Mouse (Mus musculus): Measurements from ENCODE around the gene Nop2. TPM values are rescaled to one million over a fixed set of nuclear protein-coding genes. Genes with fewer than 3 reads are reported as not detected.

The Nop2 gene
- total RNA-seq, 2 experiments from 2014 or later, result 8.5 to 22.6 TPM

DNA sequence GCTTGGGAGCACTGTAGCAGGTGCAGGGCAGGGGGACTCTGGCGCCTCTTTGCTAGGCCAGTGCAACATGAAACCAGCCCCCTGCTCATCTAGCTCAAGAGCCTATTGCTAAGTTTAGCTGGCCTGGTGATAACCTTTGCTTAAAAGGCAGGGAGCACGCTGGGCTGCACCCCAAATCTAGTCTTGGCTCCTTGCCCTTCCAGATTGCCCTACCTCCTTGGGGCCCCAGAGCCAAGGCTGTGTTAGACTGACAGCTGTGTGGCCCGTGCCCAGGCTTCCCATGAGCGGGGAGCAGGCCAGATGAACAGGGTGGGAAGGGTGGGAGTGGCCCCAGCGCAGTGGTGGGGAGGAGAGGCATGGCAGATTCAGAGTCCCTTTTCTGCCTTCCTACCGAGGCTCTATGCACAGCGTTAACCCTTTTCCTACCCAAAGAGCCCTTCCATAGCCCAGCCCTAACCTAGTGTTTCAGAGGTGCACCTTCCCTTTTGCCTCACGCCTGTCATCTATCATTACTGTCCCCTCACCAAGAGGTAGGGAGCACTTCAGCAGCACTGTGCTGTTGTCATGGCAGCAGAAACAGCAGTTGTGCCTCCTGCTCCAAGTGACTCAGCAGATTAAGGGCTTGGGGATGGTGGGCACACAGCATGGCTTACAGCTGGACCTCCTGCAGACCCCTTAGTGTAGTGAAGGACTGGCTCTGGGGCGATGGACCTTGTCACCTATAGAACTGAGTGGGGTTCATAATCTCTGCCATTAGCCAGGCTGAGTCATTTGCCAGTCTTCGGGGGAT, 35.3 kb downstream of the Nop2 start:
- no peak for ATAC-seq (ENCODE audit: poor library complexity, severe bottlenecking)

DNA sequence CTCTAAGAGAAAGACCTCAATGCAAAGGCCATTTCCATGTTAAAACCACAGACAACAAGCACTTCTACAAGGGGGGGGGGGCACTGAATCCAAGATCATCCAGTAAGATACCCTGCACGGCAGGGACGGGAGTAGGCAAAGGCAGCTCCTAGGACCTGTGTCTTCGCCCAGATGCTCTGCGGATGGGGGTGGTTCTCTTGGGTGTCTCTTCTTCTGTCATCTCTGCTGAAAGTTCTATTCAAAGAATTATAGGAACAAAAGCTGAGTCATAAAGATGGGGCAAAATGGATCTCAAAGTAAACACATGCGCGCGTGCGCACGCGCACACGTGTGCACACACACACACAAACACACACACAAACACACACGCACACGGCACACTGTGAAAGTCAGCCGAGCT, 36.4 kb downstream of the Nop2 start:
- ATAC-seq (ENCODE audit: poor library complexity, severe bottlenecking), result no peak

DNA sequence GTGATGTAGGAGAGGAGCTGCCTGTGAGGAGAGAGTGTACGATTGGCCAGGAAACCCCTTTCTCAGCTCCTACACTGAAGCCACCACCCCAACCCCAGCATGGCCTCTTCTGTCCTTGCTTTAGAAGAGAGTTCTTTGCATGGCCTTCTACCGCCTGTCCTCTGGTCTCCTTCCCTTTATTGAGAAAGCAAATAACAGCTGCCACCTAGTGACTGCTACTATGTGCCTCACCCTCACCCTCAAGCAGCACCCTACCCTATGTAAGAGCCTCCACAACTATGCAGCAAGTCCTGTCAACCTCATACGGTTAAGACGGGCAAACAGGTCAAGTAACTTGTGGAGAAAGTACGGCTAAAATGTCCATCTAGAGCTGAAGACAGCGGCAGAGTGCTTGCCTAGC, 38.5 kb downstream of the Nop2 start:
- ATAC-seq (ENCODE audit: poor library complexity, severe bottlenecking), result no peak

DNA sequence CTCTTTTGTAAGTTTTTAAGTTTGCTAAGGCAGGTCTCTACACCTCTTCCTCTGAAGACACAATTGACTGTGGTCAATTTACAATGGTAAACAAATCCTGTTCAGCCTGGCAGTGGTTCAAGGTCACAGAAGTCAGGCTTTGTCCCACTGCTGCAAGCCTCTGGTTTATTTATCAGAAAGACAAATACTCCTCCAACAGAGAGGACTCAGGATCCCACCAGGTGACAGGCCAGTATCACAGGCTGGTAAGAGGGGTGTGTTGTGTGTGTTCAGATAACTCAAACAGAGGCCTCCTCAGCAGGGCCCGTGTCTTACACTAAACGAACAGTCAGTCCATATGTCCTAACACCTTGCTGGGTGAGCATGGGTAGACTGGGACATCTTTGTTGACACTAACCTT, 40.8 kb downstream of the Nop2 start:
- ATAC-seq (ENCODE audit: poor library complexity, severe bottlenecking), result no peak

DNA sequence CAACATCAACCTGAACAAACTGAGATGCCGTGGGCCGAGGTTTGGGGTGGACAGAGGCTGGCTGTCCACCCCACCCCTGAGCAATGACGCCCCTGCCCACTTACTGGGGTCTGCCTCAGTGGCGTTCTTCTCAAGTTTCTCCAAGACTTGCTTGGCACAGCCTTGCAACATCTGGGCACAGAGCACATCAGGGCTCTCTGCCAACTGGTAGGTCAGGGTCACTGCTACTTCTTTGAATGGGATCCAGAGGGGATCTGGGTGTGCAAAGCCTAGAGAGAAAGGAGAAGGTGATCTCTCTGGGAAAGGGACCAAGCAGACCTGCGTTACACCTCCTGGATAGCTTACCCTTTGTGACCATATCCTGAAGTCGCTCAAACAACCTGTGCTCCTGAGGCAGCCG, 41.5 kb downstream of the Nop2 start:
- ATAC-seq (ENCODE audit: poor library complexity, severe bottlenecking), result no peak

DNA sequence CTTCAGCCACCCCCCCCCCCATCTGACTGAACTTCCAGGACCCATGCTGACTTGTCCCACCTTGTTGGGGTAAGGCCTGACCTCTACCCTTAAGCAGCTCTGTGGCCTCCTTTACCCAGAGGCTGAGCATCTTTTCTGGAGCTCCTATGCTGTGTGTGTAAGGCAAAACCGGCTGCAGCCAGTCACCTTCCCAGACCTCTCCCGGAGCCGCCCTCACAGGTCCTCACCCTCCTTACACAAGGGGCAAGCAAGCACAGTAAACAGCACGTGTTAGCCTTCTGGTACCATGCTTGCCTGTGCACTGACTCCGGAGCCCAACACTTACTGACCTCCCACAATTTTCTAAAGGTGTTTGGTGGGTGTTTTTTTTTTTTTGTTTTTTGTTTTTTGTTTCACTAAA, 43.8 kb downstream of the Nop2 start:
- no peak for ATAC-seq (ENCODE audit: poor library complexity, severe bottlenecking)

DNA sequence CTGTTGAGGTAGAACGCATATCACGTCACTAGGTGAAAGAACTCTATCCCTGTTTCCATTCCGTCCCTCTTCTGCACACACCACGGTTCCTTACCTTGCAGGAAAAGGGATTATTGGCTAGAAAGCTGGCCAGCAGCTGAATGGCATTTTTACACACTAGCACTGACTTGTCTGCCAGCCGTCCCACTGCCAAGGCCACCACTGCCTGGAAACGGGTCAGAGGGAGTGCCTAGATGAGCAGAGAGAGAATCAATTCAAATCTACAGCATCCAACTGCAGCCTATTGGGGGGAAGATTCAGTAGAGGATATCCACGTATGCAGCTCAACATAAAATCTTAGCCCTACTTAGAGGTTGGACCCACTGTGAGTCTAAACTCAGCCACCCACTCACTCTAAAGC, 47.9 kb downstream of the Nop2 start:
- no peak for ATAC-seq (ENCODE audit: poor library complexity, severe bottlenecking)

DNA sequence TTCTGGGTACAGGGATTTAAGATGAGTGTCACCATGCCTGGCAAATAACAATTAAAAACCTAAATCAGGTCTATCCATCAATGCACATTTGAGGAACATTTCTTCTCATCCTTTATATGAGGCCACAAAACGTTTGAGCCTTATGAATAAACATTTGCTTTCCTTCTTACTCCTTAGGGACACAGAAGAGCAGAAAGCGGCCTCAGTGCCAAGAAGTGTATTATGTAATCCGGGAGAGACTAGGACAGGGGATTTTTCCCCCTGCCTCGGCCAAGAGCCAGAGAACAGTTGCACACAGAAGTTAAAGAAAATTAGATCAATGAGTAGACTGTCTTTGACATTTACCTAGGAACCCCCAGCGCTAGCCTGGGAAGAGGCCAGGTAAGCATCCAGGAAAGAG, 50.4 kb downstream of the Nop2 start:
- ATAC-seq (ENCODE audit: poor library complexity, severe bottlenecking), result no peak

DNA sequence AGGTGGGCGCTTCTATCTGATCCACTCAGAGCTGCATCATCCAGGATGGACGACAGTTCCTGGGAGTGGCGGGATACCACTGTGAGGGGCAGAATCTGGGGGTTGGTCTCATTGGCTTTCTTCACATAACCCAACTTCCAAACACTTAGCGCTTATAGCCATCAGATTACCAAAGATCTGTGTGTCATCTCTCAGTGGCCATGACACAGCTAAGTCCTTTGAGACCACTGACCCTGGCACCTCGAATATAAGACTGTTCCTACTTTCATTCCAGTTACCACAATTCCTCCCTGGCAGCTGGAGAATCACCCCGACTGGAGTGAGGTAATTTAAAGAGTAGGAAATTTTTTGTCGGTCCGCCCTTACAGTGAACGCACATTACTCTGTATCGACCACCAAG, 54.5 kb downstream of the Nop2 start:
- ATAC-seq (ENCODE audit: poor library complexity, severe bottlenecking), result no peak

DNA sequence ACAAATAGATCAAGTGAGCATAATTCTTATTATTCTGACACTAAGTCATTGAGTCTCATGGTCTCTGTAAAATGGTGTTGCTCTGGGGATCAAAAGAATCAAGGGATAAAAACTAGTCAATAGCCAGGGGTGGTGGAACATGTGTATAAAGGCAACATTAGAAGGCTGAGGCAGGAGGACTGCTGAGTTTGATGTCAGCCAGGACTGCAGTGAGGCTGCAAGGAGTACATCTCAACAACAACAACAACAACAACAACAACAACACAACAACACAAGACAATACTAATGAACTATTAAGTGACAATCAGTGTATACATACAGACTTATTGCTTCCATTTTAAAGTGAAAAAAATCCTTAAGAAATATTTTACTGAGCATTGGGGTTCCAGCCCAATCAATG, 59.1 kb downstream of the Nop2 start:
- no peak for ATAC-seq (ENCODE audit: poor library complexity, severe bottlenecking)

DNA sequence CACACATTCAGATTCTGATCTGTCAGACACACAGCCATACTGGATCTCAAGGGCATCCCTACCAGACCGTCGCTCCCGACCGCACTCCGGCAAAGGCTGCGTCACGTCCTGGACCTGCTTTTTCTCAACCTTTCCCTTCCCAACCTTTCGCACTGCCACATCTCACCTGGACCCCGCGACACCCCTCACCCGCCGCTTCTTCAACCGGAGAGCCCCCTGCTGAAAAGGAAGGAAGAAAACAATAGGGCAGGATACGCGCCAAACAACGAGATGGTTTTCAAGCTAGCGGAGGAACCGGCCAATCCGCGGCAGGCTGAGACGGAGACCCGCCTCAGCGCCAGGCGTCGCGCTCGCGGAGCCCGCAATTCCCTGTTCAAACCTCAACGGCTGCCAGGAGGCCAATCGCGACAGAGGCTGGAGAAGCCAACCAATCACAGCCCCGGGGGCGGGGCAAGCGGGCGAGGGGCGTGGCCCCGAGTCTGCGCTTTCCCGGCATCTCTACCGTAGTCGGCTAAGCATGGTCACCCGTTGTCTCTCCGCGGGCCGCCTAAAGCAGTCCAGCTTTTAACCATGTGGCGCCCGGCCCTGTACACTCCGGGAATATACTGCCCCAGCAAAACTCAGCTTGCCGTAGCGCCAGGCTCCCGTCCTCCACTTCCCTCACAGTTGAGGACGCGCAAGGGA, 59.8 kb downstream of the Nop2 start, which contains the start of the genes Ncapd2 and Mrpl51:
Gene Ncapd2, minus strand, starts transcription at position 370 of the 684 bp plus-strand sequence.
Gene Mrpl51, plus strand, starts transcription at position 470 of the 684 bp plus-strand sequence.
- ATAC-seq (ENCODE audit: poor library complexity, severe bottlenecking), result peak; percentile 94

DNA sequence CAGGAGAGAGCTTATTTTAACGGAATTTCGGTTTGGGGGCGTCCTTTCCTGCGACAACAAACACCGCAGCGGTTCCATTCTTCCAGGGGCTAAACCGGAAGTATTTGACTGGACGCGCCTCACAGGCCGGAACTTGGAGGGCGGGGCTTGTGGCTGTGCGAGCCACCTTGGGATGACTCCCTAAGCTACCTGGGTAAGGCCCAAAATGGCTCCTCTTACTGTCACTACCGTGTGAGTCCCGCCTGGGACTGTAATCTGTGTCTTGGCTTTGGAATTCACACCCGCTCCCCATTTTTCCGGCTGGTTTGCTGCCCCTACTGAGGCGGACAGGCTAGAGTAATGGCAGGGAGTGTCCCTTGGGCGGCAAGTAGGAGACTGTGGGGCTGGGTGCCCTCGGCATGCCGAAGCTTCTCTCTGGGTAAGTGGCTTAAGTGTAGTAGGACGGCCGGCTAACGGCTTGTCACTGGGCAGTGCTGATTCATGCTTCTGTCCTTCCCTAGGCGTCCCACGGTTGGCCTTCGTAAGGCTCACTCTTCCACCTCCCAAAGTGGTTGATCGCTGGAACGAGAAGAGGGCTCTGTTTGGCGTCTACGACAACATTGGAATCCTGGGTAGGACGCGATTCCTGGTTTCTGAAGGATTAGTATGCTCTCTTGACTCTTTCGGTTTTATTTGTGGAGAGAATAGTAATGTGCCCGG, 60.5 kb downstream of the Nop2 start:
- ATAC-seq (ENCODE audit: poor library complexity, severe bottlenecking), result peak; percentile 80

DNA sequence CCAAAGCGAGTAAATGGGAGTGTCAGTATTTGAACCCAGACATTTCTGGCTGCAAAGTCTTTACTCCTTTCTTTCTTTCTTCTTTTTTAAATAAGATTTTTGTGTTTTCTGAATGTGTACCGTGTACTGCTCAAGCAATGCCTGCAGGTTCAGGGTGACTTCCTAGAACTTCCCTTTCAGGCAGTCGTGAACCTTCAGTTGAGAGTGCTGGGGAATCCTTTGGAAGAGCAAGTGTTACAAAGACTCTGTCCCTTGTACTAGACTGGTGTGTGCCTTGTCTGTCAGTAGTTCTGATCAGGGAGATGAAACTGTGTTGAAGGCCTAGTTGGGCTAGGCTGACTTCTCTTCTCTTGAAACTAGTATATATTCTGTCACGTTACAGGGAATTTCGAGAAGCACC, 61.1 kb downstream of the Nop2 start:
- no peak for ATAC-seq (ENCODE audit: poor library complexity, severe bottlenecking)

DNA sequence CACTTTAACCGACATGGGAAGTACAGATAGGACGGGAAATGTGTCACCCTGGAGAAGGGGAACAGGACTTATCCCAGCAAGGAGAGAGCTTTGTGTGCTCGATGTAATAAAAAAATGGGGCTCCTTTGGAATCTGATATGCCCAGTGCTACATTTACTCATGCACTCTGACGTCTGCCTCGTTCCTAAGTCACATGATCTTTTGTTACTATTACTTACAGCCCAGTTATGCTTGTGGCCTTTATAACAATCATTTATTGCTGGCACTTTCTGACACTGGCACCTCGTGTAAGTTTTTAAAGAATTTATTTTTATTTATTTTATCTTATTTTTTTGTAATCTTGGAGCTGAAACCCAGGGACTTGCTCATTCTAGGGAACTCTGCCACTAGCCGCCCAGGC, 61.7 kb downstream of the Nop2 start:
- no peak for ATAC-seq (ENCODE audit: poor library complexity, severe bottlenecking)

Other genes with a start within 250 kb of the Nop2 start
- gene Cd4, start 243.7 kb upstream of the Nop2 start, total RNA-seq (2015), result 0.09 and 0.71 TPM in 2 replicates
- 0.20 and 0.37 TPM in 2 replicates for gene Cd4, start 243.7 kb upstream of the Nop2 start, total RNA-seq (2017)
- 1.2 TPM in 2 replicates for gene Lag3, start 220.2 kb upstream of the Nop2 start, total RNA-seq (2015)
- 0.44 and 1.4 TPM in 2 replicates for gene Lag3, start 220.2 kb upstream of the Nop2 start, total RNA-seq (2017)
- gene Ptms, start 211.8 kb upstream of the Nop2 start, total RNA-seq (2015), result 129 and 159 TPM in 2 replicates
- gene Ptms, start 211.8 kb upstream of the Nop2 start, total RNA-seq (2017), result 195 and 207 TPM in 2 replicates
- gene Mlf2, start 200.5 kb upstream of the Nop2 start, total RNA-seq (2015), result 73.6 and 82.9 TPM in 2 replicates
- 50.9 and 70.6 TPM in 2 replicates for gene Mlf2, start 200.5 kb upstream of the Nop2 start, total RNA-seq (2017)
- gene Cops7a, start 166.4 kb upstream of the Nop2 start, total RNA-seq (2015), result 35.4 and 37.2 TPM in 2 replicates
- gene Cops7a, start 166.4 kb upstream of the Nop2 start, total RNA-seq (2017), result 19.4 and 25.7 TPM in 2 replicates
- not detected in 2 replicates for gene Pianp, start 135.2 kb upstream of the Nop2 start, total RNA-seq (2015)
- gene Pianp, start 135.2 kb upstream of the Nop2 start, total RNA-seq (2017), result not detected in 2 replicates
- 67.0 and 70.0 TPM in 2 replicates for gene Zfp384, start 122.8 kb upstream of the Nop2 start, total RNA-seq (2015)
- gene Zfp384, start 122.8 kb upstream of the Nop2 start, total RNA-seq (2017), result 34.1 and 36.0 TPM in 2 replicates
- gene Ing4, start 92.1 kb upstream of the Nop2 start, total RNA-seq (2015), result 33.0 and 35.7 TPM in 2 replicates
- gene Ing4, start 92.1 kb upstream of the Nop2 start, total RNA-seq (2017), result 63.3 and 63.9 TPM in 2 replicates
- 9.0 and 14.2 TPM in 2 replicates for gene Acrbp, start 82.2 kb upstream of the Nop2 start, total RNA-seq (2015)
- 3.4 and 8.8 TPM in 2 replicates for gene Acrbp, start 82.2 kb upstream of the Nop2 start, total RNA-seq (2017)
- 25.1 and 25.5 TPM in 2 replicates for gene Lpar5, start 64.0 kb upstream of the Nop2 start, total RNA-seq (2015)
- 27.6 and 30.0 TPM in 2 replicates for gene Lpar5, start 64.0 kb upstream of the Nop2 start, total RNA-seq (2017)
- gene Chd4, start 35.9 kb upstream of the Nop2 start, total RNA-seq (2015), result 64.9 and 75.9 TPM in 2 replicates
- 282 and 336 TPM in 2 replicates for gene Chd4, start 35.9 kb upstream of the Nop2 start, total RNA-seq (2017)
- 18.6 and 20.1 TPM in 2 replicates for gene Iffo1, start 13.3 kb downstream of the Nop2 start, total RNA-seq (2015)
- 14.3 and 21.7 TPM in 2 replicates for gene Iffo1, start 13.3 kb downstream of the Nop2 start, total RNA-seq (2017)
- 2,892 and 2,923 TPM in 2 replicates for gene Gapdh, start 34.6 kb downstream of the Nop2 start, total RNA-seq (2015)
- gene Gapdh, start 34.6 kb downstream of the Nop2 start, total RNA-seq (2017), result 1,028 and 1,070 TPM in 2 replicates
- 195 and 225 TPM in 2 replicates for gene Ncapd2, start 59.8 kb downstream of the Nop2 start, total RNA-seq (2015)
- 181 and 231 TPM in 2 replicates for gene Ncapd2, start 59.8 kb downstream of the Nop2 start, total RNA-seq (2017)
- 91.9 and 106 TPM in 2 replicates for gene Mrpl51, start 59.9 kb downstream of the Nop2 start, total RNA-seq (2015)
- gene Mrpl51, start 59.9 kb downstream of the Nop2 start, total RNA-seq (2017), result 72.8 and 81.9 TPM in 2 replicates
- 12.6 and 13.9 TPM in 2 replicates for gene Vamp1, start 83.6 kb downstream of the Nop2 start, total RNA-seq (2015)
- 7.9 and 8.9 TPM in 2 replicates for gene Vamp1, start 83.6 kb downstream of the Nop2 start, total RNA-seq (2017)
- 6.6 and 8.8 TPM in 2 replicates for gene Tapbpl, start 100.0 kb downstream of the Nop2 start, total RNA-seq (2015)
- gene Tapbpl, start 100.0 kb downstream of the Nop2 start, total RNA-seq (2017), result 19.2 and 21.2 TPM in 2 replicates
- 3.2 and 5.9 TPM in 2 replicates for gene Cd27, start 105.1 kb downstream of the Nop2 start, total RNA-seq (2015)
- gene Cd27, start 105.1 kb downstream of the Nop2 start, total RNA-seq (2017), result 3.5 and 3.6 TPM in 2 replicates
- gene Tuba3a, start 154.1 kb downstream of the Nop2 start, total RNA-seq (2015), result not detected in 2 replicates
- gene Tuba3a, start 154.1 kb downstream of the Nop2 start, total RNA-seq (2017), result not detected in 2 replicates
- gene Ltbr, start 182.0 kb downstream of the Nop2 start, total RNA-seq (2015), result 30.0 and 30.6 TPM in 2 replicates
- gene Ltbr, start 182.0 kb downstream of the Nop2 start, total RNA-seq (2017), result 57.1 and 59.9 TPM in 2 replicates
- gene Scnn1a, start 188.8 kb downstream of the Nop2 start, total RNA-seq (2015), result 9.0 and 9.5 TPM in 2 replicates
- 0.99 and 1.6 TPM in 2 replicates for gene Scnn1a, start 188.8 kb downstream of the Nop2 start, total RNA-seq (2017)
- 96.4 and 101 TPM in 2 replicates for gene Tnfrsf1a, start 217.5 kb downstream of the Nop2 start, total RNA-seq (2015)
- gene Tnfrsf1a, start 217.5 kb downstream of the Nop2 start, total RNA-seq (2017), result 90.2 and 116 TPM in 2 replicates
- gene Plekhg6, start 248.9 kb downstream of the Nop2 start, total RNA-seq (2015), result not detected in 2 replicates
- not detected in 2 replicates for gene Plekhg6, start 248.9 kb downstream of the Nop2 start, total RNA-seq (2017)

Measured in megakaryocyte, adult 5-6 weeks (primary cell).